9 mouse cellular contexts compared by ENCODE assay signal in genomic region chr12:75853559-75853958, GRCm38 (mm10). TPM values are rescaled to one million over a fixed set of nuclear protein-coding genes. Genes with fewer than 3 reads are reported as not detected.
DNase-seq lines count a peak whose midpoint lies in the region; ATAC-seq lines count a peak whose summit lies in the region.
"Had no signal": no experiment of that assay in that cellular context is flagged by ENCODE, and none has a peak within 500 bp of the region (broad histone marks: within the 10 kb centered on the region; RNA-seq: fewer than 3 reads in every experiment).

No protein-coding gene starts in this region.

- no peak overlapping the region; the same call in 1 of the 2 replicates for H3K27ac ChIP-seq in forebrain, embryonic 13.5 days
- no peak overlapping the region for H3K27ac ChIP-seq in forebrain, embryonic 15.5 days (replicated peaks)
- peak overlapping the region; percentile 73 for H3K27ac ChIP-seq in brown adipose tissue, adult 24 weeks (replicated peaks; ENCODE audit: low read depth, low read length)
- H3K27ac ChIP-seq in intestine, embryonic 16.5 days (ENCODE audit: low read length) = peak overlapping the region; percentile 72
- peak overlapping the region; percentile 87 for H3K27ac ChIP-seq in lung, embryonic 16.5 days (ENCODE audit: low read length)
- H3K27ac ChIP-seq in midbrain, embryonic 15.5 days = no peak overlapping the region
- H3K27ac ChIP-seq: midbrain, embryonic 12.5 days had no signal

- H3K9me3 ChIP-seq in forebrain, embryonic 13.5 days (replicated peaks) = no peaks in the 10 kb centered on the region
- no peaks in the 10 kb centered on the region for H3K9me3 ChIP-seq in forebrain, embryonic 15.5 days
- H3K9me3 ChIP-seq in intestine, embryonic 16.5 days (ENCODE audit: control insufficient read depth, low read length) = no peaks in the 10 kb centered on the region
- no peaks in the 10 kb centered on the region for H3K9me3 ChIP-seq in lung, embryonic 16.5 days (ENCODE audit: control insufficient read depth, low read length)
- no peaks in the 10 kb centered on the region for H3K9me3 ChIP-seq in midbrain, embryonic 15.5 days
- H3K9me3 ChIP-seq: midbrain, embryonic 12.5 days had no signal

- no peaks in the 10 kb centered on the region for H3K36me3 ChIP-seq in forebrain, embryonic 13.5 days (ENCODE audit: poor library complexity, severe bottlenecking)
- H3K36me3 ChIP-seq in forebrain, embryonic 15.5 days = no peaks in the 10 kb centered on the region
- no peaks in the 10 kb centered on the region for H3K36me3 ChIP-seq in intestine, embryonic 16.5 days (ENCODE audit: control insufficient read depth, insufficient read depth, low read length)
- H3K36me3 ChIP-seq in lung, embryonic 16.5 days (ENCODE audit: control insufficient read depth, insufficient read depth, low read length) = no peaks in the 10 kb centered on the region
- no peaks in the 10 kb centered on the region for H3K36me3 ChIP-seq in midbrain, embryonic 15.5 days (replicated peaks)
- H3K36me3 ChIP-seq: midbrain, embryonic 12.5 days had no signal

- peaks cover 37% of the 10 kb centered on the region for H3K4me1 ChIP-seq in forebrain, embryonic 13.5 days
- H3K4me1 ChIP-seq in forebrain, embryonic 15.5 days = peaks cover 19% of the 10 kb centered on the region
- H3K4me1 ChIP-seq in brown adipose tissue, adult 24 weeks (ENCODE audit: control insufficient read depth, insufficient read depth, insufficient read length, low read length) = peaks cover 10% of the 10 kb centered on the region
- peaks cover 23% of the 10 kb centered on the region for H3K4me1 ChIP-seq in intestine, embryonic 16.5 days (ENCODE audit: control insufficient read depth, insufficient read depth, low read length)
- peaks cover 26% of the 10 kb centered on the region for H3K4me1 ChIP-seq in lung, embryonic 16.5 days (replicated peaks; ENCODE audit: control insufficient read depth, insufficient read depth, low read length)
- peaks cover 16% of the 10 kb centered on the region; the same call in 1 of the 2 replicates for H3K4me1 ChIP-seq in midbrain, embryonic 15.5 days

- no peak for DNase-seq in cerebellum, adult 11-12 months
- no peak for DNase-seq in spleen, adult 12 weeks (ENCODE audit: low spot score)

- H3K27me3 ChIP-seq in forebrain, embryonic 13.5 days = no peaks in the 10 kb centered on the region
- no peaks in the 10 kb centered on the region for H3K27me3 ChIP-seq in forebrain, embryonic 15.5 days
- no peaks in the 10 kb centered on the region for H3K27me3 ChIP-seq in intestine, embryonic 16.5 days (replicated peaks; ENCODE audit: control insufficient read depth, insufficient read depth, low read length)
- no peaks in the 10 kb centered on the region for H3K27me3 ChIP-seq in lung, embryonic 16.5 days (ENCODE audit: control insufficient read depth, insufficient read depth, low read depth, low read length)
- no peaks in the 10 kb centered on the region for H3K27me3 ChIP-seq in midbrain, embryonic 15.5 days (replicated peaks)
- H3K27me3 ChIP-seq: midbrain, embryonic 12.5 days had no signal

- no peak overlapping the region for H3K9ac ChIP-seq in forebrain, embryonic 13.5 days
- no peak overlapping the region for H3K9ac ChIP-seq in forebrain, embryonic 15.5 days (replicated peaks)
- H3K9ac ChIP-seq in intestine, embryonic 16.5 days (ENCODE audit: low read depth, low read length) = no peak overlapping the region; the same call in 1 of the 2 replicates
- H3K9ac ChIP-seq in lung, embryonic 16.5 days (ENCODE audit: low read length) = peak overlapping the region; percentile 48
- H3K9ac ChIP-seq in midbrain, embryonic 15.5 days = no peak overlapping the region
- H3K9ac ChIP-seq: midbrain, embryonic 12.5 days had no signal

- H3K4me3 ChIP-seq in forebrain, embryonic 13.5 days = no peak overlapping the region
- no peak overlapping the region for H3K4me3 ChIP-seq in forebrain, embryonic 15.5 days
- H3K4me3 ChIP-seq in brown adipose tissue, adult 24 weeks (ENCODE audit: insufficient read depth, low read depth, low read length) = peak overlapping the region; percentile 30
- H3K4me3 ChIP-seq in intestine, embryonic 16.5 days (ENCODE audit: low read length) = peak overlapping the region; percentile 11
- peak overlapping the region; percentile 27 for H3K4me3 ChIP-seq in lung, embryonic 16.5 days (ENCODE audit: low read length)
- H3K4me3 ChIP-seq in midbrain, embryonic 15.5 days = no peak overlapping the region
- H3K4me3 ChIP-seq: midbrain, embryonic 12.5 days had no signal

- ATAC-seq in forebrain, embryonic 13.5 days = no peak
- ATAC-seq in forebrain, embryonic 15.5 days (replicated peaks) = no peak
- ATAC-seq in intestine, embryonic 16.5 days = peak; percentile 41
- peak; percentile 61 for ATAC-seq in lung, embryonic 16.5 days (ENCODE audit: low read depth)
- no peak for ATAC-seq in midbrain, embryonic 15.5 days (replicated peaks)

- 0 out of 2 replicates have a peak overlapping the region, but pooled peaks have one; percentile 7 for H3K4me2 ChIP-seq in forebrain, embryonic 13.5 days
- no peak overlapping the region for H3K4me2 ChIP-seq in forebrain, embryonic 15.5 days (replicated peaks)
- H3K4me2 ChIP-seq in intestine, embryonic 16.5 days (ENCODE audit: low read depth, low read length) = peak overlapping the region; percentile 40
- peak overlapping the region; percentile 55 for H3K4me2 ChIP-seq in lung, embryonic 16.5 days (ENCODE audit: low read depth, low read length)
- no peak overlapping the region for H3K4me2 ChIP-seq in midbrain, embryonic 15.5 days
- H3K4me2 ChIP-seq: midbrain, embryonic 12.5 days had no signal

- WGBS in forebrain, embryonic 13.5 days = 62% methylated on average over 8 of the region's 8 CpGs
- 59% methylated on average over 8 of the region's 8 CpGs for WGBS in forebrain, embryonic 15.5 days
- WGBS in intestine, embryonic 16.5 days = 19% methylated on average over 8 of the region's 8 CpGs
- WGBS in lung, embryonic 16.5 days = 7% methylated on average over 8 of the region's 8 CpGs
- WGBS in midbrain, embryonic 15.5 days = 61% methylated on average over 8 of the region's 8 CpGs

RNA-seq across cellular contexts. Expression of gene Syne2, which starts 35.6 kb away (rescaled TPM):
- 137 TPM in 2 replicates for polyA plus RNA-seq in forebrain, embryonic 13.5 days (2015; fragmentation: Nextera tagmentation; extraction: Ambion mirVana)
- 116 and 117 TPM in 2 replicates for polyA plus RNA-seq in forebrain, embryonic 15.5 days (2015; fragmentation: Nextera tagmentation; extraction: Ambion mirVana)
- polyA plus RNA-seq in brown adipose tissue, adult 24 weeks (2012; ENCODE audit: insufficient read depth, insufficient read length, missing spikeins) = 19.7 and 22.0 TPM in 2 replicates
- polyA plus RNA-seq in intestine, embryonic 16.5 days (2015; fragmentation: Nextera tagmentation; extraction: Ambion mirVana) = 26.1 and 28.4 TPM in 2 replicates
- 50.8 and 59.5 TPM in 2 replicates for polyA plus RNA-seq in lung, embryonic 16.5 days (2015; fragmentation: Nextera tagmentation; extraction: Ambion mirVana)
- polyA plus RNA-seq in midbrain, embryonic 15.5 days (2015; fragmentation: Nextera tagmentation; extraction: Ambion mirVana) = 52.7 and 56.0 TPM in 2 replicates

Comparison
In these comparisons a context has a peak if more than half of its experiments do, and no peak if none do; other contexts are left out.
1. H3K4me2 ChIP-seq: peak in forebrain, embryonic 13.5 days (single experiment), intestine, embryonic 16.5 days (single experiment) and lung, embryonic 16.5 days (single experiment); none in forebrain, embryonic 15.5 days (single experiment) and midbrain, embryonic 15.5 days (single experiment).
2. ATAC-seq: peak in intestine, embryonic 16.5 days (single experiment) and lung, embryonic 16.5 days (single experiment); none in forebrain, embryonic 13.5 days (single experiment), forebrain, embryonic 15.5 days (single experiment) and midbrain, embryonic 15.5 days (single experiment).
3. H3K27ac ChIP-seq: peak in brown adipose tissue, adult 24 weeks (single experiment), intestine, embryonic 16.5 days (single experiment) and lung, embryonic 16.5 days (single experiment); none in forebrain, embryonic 13.5 days (single experiment), forebrain, embryonic 15.5 days (single experiment) and midbrain, embryonic 15.5 days (single experiment).
4. H3K4me3 ChIP-seq: peak in brown adipose tissue, adult 24 weeks (single experiment), intestine, embryonic 16.5 days (single experiment) and lung, embryonic 16.5 days (single experiment); none in forebrain, embryonic 13.5 days (single experiment), forebrain, embryonic 15.5 days (single experiment) and midbrain, embryonic 15.5 days (single experiment).